Mouse (Mus musculus): ENCODE measurements around the gene Washc4.

Gene Washc4

DNA sequence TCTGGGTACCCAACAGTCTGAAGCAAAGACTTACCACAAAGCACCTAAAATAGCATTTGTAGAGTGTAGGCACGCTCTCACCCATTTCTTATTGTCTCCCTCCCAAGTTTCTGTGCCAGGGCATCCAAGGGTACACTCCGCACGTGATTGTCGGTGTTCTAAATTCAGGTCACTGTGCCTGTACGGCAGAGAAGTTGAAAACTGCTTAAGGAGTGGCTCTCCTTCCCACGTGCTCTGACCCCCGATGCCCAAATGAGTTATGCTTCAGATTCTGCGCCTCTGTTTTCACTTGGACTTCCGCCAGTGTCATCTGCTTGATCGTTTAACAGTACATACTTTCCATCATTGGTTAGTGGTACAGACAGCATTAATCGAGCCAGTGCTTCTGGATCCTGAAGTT lies 57.1 kb downstream of the Washc4 start:
- DNase-seq (ENCODE audit: low spot score in 2 of 2) = no peak

DNA sequence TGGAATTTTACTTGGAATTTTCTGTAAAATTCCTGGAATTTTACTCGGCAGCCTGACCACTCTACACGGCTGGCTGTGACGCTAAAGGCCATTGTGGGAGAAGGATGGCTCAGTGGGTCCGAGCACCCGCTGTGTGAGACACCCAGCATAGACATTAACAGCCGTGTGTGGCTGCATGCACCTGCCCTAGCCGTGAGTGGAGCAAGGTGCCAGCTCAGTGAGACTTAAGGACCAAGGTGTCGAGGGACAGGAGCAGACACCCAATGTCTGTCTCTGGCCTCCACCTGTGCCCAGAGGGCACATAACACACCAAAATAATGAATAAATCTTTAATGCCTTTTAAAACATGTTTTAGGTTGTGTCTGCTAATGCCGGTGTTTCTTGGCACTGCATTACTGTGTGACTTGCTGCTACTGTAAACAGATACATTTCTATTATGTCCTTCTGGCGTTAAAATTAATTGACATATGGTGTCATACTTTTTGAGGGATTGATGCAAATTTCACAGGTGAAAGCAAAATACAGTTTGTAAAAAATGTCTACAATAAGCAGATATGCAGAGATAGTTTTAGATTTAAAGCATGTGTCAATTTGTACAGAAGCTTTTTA lies 60.5 kb downstream of the Washc4 start:
- no peak for DNase-seq (ENCODE audit: low spot score in 2 of 2)

DNA sequence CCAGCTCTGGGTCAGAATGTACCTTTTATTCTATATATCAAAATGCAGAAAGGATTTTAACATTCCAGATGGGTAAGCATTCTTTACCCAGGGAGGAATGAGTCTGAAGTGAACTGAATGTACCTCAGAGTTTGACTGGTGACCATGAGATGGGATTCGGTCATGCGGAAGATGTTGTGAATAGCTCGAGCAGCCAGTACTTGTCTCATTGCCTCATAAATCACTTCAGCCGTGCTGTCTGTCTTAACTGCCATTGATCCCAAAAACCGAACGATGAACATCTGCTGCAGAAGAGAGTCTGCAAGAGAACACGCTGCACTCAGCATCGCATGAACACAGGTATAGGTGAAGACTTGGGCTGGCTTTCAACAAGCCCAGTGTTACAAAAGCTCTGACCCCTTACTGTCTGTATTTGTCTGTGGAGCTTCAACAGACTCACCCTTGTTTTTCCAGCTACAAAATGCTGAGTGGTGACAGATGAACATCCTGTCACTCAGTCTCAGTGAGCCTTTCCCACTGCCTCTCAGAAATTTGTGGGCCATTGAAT lies 62.2 kb downstream of the Washc4 start:
- no peak for DNase-seq (ENCODE audit: low spot score in 2 of 2)

DNA sequence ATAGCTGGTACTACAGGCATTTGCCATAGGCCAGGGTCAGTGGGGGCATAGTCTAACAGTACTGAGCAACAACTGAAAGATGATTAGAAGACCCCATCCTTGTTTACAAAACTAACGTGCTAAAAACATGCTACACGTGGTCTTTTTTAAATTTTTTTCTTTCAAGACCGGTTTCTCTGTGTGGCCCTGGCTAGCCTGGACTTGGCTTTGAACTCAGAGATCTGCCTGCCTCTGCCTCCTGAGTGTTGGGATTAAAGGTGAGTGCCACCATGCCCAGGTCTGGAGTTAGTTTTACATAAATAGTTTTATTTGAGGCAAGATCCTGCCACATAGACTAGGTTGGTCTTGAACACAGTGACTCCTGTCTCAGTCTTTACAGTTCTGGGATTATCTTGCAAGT lies 63.6 kb downstream of the Washc4 start:
- DNase-seq (ENCODE audit: low spot score in 2 of 2) = no peak

DNA sequence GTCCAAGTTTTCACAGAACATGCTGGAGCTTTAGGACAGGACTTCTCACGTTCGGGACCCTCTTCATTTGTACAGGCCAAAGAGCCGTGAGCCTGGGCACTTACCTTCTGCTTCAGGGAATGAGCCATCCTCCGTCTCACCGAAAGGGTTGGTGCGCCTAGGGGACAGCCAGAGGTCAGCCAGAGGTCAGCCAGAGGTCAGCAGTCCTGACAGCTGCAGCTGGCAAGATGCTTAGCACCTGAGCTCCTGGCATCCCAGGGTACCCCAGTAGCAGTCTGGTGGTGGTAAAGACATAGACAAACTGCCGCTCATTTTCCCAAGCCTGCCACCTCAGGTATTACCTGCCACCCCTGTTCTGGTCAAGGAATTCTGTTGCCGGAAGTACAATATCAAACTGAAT lies 65.0 kb downstream of the Washc4 start:
- DNase-seq (ENCODE audit: low spot score in 2 of 2) = no peak

DNA sequence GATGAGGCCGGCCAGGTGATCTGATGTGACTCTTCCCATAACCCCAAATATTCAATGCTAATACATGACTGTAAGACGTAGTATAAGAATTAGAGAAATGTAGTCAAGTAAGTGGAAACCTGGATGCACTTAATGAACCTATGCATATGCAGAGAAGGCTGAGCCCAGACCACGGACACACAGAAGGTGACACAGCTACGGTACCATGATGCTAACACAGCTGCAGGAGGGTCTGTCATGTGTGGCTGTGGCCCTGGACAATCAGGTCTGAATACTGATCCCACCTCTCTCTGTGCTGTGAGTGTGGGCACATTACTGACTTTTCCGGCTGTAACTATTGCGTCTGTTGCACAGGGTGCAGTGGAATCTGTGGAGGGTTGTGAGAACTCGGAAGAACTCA lies 67.0 kb downstream of the Washc4 start:
- DNase-seq (ENCODE audit: low spot score in 2 of 2) = no peak

DNA sequence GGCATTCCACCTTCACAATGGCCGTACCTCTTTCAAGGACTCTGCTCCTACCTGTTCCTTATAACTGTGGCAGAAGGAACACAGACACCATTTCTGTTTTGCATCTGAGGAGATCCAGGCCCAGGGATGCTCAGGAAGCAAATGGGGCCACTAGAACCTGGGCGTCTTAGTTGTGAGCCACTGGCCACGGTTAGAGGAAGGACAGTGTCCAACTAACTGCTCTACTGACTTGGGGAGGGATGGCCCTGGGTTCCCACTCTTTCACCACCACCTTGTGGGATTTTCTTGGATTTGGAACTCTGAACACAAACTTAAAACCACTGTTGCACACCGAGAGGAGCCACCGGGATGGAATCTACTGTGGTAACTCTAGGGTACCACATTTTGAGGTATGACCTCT lies 68.3 kb downstream of the Washc4 start:
- no peak for DNase-seq (ENCODE audit: low spot score in 2 of 2)

DNA sequence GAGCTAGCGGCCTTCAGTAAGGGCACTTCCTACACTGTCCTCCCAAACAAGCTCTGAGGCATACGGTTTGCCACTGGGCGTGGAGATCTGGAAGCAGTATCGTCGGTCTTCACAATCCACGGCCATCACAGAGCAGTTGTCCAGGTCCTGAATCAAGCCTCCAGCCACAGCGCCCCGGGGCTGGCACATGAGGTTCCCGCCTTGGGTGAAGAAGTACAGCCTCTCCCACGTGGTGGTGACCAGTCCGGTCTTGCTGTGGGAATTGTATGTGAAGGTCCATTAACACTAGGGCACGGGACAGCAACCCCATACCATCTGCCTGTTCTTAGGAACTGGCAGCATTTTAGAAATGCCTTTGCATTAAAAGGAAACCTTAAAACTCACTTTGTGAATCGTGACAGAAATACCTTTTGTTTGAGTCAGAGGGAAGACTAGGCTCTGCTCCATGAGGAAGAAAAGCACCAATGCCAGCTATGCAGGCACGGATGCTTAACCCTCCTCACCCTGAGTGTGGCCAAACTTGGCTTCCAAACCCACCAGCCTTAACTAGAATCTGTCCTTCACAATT lies 69.2 kb downstream of the Washc4 start:
- no peak for DNase-seq (ENCODE audit: low spot score in 2 of 2)

DNA sequence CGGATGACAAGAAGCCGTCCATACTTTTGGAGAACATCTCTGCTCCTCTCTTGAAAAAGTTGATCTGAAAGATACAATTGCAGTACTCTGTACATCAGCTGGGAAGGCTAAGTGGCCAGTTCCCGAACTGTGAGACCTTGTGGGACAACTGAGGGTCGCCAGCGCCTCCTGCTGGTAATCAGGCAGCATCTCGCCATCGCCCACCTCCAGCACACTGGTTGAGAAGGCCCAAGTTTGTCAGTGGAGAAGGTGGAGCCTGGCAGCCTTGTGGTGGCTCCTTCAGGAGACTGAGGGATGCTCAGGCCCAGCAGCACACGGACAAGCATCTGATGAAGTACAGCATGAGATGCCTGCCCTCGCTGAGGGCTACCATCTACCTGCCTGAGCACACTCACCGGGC lies 73.8 kb downstream of the Washc4 start:
- DNase-seq (ENCODE audit: low spot score in 2 of 2) = no peak

DNA sequence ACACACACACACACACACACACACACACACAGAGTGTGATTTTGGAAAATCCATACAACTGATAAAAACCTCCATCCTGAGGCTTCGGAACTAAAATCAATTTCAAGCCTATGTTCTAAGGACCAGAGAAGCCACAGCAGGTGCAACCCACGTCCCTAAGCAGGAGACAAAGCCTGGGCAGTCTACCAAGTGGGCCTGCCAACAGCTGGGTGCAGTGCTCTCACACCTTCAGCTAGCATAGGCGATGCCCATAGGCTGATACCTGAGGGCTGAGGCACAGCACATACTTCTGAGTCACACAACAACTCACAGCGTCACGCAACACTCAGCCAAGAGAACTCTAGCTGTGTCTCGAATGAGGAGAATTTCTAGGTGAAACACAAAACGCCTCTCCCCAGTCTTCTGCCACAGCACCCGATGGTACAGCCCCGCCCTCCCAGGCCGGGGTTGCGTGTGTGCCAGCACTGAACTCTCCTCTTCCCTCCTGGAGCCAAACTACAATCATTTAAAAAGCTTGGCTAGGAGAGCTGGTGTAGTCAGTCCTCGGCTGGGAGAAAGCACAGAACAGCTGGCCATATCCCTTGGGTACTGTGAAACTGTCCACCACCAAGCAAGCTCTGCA lies 75.4 kb downstream of the Washc4 start:
- no peak for DNase-seq (ENCODE audit: low spot score in 2 of 2)

DNA sequence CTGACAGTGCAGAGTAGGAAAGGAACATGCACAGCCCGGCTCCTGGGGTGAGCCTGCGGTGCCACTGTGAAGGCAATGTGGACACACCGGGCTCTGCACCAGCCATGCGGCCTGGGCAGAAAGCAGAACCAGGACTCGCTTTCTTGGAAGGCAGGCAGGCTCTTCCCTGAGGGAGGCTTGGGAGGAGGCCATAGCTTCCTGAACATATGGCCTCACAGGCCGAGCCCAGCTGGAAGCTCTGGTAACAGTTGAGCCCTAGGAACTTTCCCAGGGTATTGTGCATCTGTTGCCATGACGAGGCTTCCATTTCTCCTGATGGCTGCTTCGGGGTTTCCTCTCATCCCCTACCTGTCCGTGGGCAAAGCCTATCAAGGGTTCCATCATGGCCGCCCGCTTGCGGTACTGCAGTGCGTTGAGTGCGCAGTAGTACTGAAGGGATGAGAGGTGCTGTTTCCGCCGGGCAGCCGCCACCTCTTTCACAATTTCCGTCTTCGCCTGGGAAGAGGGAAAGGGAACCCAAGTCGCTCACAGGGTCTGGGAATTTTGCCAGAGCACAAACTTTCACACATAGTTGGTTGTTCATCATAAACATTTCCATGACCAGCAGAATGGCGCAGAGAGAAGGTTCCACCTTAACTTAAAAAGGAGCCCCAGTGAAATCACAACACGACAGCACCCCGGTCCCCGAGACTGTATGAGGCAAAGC lies 77.0 kb downstream of the Washc4 start:
- no peak for DNase-seq (ENCODE audit: low spot score in 2 of 2)

DNA sequence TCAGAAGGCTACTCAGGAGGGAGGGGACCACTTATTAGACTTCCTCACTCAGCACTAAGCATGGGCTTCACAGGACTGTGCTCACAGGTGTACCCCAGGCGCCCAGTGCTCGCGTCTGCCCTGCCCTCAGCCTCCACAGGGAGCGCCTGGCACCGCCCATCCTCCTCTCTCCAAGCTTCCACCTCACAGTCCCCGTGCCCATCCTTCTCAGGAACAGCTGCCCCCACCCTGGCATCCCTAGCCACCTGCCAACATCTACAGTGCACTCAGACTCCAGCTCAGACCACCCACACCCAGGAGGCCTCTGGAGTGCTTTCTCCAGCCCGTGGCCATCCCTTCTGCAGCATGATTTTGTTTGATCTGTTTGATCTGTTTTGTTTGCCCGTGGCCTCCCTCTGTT lies 80.5 kb downstream of the Washc4 start:
- no peak for DNase-seq (ENCODE audit: low spot score in 2 of 2)

DNA sequence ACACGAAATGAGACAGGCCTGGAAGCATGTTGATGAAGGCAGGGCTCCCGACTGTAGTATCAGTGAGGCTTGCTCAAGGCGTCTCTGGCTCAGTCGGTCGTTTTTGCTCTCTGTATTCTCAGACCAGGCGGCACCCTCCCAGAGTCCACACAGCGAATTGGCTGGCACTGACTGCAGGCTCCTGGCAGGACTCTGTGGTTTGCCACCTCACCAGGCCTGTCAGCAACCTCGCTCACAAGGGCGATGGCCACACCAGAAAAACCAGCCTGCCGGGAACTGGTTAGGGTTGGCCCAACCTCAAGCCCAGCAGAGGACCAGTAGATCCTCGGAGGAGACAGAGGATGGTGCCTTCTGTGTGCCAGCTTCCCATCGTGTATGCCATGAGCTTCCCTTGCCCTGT lies 81.3 kb downstream of the Washc4 start:
- DNase-seq (ENCODE audit: low spot score in 2 of 2) = no peak

DNA sequence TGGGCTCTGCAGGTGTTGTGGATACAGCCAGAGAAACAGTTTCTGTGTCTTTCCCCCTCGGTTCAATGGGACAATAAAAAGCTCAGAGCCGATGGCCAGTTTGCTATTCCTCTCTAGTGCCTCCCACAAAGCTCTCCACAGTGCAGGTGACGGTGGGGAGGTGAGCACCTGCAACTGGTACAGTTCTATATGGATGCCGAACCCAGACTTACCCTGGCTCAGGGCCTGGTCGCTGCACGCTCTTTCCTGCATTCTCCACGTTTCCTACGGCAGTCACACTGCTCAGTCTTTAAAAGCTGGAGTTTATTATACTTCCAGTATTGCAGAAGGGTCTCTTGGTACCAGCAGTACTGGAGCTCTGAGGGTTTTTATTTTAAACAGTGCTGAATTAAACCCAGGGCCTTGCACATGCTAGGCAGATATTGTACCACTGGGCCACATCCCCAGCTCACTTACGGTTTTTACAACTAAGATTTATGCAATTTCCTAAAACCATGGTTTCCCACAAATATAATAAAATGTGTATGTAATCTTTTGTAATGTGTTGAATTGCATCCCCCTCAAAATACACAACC lies 83.6 kb downstream of the Washc4 start:
- no peak for DNase-seq (ENCODE audit: low spot score in 2 of 2)

DNA sequence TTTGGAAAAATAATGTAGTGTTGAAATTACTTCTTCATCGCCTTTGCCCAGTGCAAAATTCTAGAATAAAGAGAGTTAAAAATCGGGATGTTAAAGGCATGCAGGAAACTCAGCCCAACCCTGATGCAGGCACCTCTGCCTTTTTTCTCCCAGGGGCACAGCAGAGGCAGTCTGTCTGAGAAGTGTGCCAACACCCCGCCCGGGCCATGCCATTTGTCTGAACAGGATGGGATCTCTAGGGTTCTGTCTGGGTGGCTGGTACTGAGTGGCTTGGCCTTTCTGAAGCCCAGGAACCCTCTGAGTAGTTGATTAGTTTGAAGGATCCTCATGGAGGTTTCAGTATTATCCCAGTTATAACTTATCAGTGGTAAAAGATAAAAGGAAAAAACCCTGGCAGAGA lies 84.7 kb downstream of the Washc4 start:
- no peak for DNase-seq (ENCODE audit: low spot score in 2 of 2)

DNA sequence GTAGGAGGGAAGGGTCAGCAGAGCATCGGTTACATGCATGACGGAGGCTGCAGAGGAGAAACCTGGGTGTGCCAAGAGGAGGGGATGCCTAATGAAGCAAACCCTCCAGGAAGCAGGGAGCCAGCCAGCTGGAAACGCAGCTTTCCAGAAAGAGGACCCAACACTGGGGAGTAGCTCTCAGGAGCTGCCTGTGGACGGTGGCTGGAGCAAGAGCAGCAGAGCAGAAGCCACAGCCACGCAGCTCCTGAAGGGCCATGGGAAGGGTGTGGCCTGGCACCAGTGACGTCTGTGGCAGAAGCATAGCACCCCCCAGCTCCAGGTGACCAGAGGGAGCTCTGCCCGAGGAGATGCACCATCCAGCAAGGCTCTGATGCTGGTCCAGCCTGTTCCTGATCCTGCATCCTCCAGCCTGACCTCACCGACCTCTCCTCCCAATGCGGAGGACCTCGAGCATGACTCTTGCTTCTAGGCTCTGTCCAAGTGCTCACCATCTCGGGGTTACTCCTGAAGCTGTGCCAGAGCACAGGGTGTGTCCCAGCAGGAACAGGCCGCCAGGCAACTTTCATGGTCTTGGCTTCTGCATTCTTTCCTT lies 85.7 kb downstream of the Washc4 start:
- DNase-seq (ENCODE audit: low spot score in 2 of 2) = no peak

DNA sequence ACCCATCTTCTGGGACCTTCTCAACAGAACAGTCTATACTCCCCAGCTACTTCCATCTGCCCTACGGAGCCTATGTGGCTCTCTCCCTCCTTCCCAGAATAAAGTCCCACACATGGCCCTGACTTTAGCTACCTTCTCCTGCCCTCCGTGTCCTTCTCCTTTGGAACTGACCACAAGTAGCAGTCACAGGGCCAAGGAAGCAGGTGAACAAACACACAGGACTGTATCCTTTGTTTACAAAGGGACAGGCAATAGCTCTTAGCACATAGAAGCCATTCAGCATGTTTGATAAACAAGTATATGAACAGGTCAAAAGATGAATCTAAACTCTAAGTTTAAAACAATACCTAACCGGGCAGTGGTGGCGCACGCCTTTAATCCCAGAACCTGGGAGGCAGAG lies 86.3 kb downstream of the Washc4 start:
- no peak for DNase-seq (ENCODE audit: low spot score in 2 of 2)

DNA sequence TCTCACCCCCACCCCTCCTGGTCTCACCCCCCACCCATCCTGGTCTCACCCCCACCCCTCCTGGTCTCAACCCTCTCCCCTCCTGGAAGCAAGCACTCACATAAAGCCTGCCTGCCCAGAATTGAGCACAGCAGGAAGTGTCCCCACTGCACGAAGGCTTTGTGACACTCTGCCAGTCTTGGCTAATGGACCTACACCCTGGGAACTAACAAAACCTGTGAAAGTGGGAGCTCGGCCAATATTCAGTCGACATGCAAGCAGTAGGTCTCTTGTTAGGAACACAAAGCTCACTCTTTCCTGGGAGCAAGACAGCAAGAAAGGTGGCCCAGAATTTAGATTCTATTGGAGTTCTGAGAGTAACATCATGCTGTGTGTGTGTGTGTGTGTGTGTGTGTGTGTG lies 87.3 kb downstream of the Washc4 start:
- no peak for DNase-seq (ENCODE audit: low spot score in 2 of 2)

DNA sequence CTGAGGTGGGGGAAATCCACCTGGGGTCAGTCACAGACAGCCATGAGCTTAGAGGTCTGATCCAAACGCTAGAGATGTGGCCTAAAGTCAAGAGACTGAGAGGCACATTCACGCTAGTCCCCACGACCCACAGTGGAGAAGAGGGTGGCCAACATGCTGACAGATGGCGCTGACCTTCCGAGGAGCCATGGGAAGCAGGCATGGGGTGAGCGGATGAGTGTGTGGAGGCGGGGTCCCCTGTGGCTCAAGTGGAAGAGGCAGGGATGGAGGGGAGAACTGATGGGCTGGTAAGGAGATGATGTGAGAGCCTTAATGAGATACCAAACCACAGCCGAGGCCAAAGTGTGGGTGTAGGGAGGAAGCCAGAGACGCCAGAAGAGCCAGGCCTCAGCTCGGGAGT lies 88.2 kb downstream of the Washc4 start:
- DNase-seq (ENCODE audit: low spot score in 2 of 2) = no peak

DNA sequence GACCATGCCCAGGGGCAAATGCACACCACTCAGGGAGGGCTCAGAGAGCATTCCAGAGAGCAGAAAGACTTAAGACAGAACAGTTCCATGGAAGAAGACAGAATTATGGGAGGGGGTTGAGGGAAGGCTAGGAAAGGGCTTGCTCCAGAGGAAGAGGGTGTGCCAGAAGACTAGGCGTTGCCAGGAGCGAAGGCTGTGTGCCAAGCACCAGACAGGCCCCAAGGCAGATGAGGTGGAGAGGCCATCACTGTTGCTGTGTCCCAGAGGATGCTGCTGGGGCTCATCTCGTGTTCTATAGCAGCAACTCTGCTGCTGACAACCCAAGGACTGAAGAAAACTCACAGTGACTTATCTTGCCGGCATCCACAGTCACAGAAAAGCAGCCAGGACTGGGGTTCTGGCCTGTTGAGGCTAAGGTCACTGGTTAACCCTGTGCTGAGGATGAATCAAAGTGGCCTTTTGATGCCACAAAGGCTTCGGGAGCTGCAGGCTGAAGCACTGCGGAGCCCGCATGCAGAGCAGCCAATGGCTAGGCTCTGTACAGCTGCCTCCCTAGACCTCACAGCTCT lies 89.3 kb downstream of the Washc4 start:
- no peak for DNase-seq (ENCODE audit: low spot score in 2 of 2)

DNA sequence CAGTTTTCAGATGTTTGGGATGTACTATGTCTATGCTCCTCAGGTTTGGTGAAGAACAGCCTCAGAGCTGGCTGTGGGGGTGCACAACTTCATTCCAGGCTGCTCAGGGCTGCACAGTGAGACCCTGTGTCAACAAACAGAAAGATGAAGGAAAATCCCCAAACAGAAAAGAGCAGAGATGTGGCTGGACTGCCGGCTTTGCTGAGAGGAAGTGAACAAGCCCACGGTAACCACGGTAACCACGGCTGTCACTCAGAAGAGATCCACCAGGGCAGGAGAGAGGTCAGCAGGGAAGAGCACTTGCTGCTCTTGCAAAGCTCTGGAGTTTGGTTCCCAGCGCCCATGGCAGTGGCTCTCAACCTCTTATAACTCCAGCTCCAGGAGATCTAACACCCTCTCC lies 90.9 kb downstream of the Washc4 start:
- DNase-seq (ENCODE audit: low spot score in 2 of 2) = peak in 1 of 2 experiments; percentile 38

DNA sequence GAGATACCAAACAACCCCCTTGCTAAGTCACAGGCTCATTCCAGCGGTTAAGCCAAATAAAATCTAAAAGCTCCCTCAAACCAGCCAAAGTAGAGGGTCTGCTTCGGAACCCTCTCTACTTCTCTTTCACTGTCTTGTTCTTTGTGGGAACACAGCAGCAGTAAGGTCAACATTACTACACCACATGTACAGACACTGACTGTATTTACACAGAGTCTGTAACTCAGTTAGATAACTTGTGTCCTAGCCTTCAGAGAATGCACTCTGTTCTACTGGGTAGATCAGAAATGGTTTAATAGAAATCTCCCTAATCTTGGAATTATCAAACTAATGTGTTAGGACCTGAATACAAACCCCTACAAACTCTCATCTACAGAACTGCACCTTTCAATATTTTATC lies 92.6 kb downstream of the Washc4 start:
- DNase-seq (ENCODE audit: low spot score in 2 of 2) = no peak

Measured in right cerebral cortex, adult 2 months (tissue).